Mouse (Mus musculus) spleen, adult 2 months (tissue): ENCODE measurements around the gene Fgfr2.

Source experiments
- CTCF ChIP-seq: fragments of 200-500 bp; IDR thresholded peaks from 2 replicates; pipeline ENCODE4 v1.5.1; 2011; ENCODE audit warnings: mild to moderate bottlenecking, inconsistent platforms; ENCODE audit not compliant: insufficient read depth, insufficient read length, insufficient replicate concordance; ENCODE audit errors: extremely low read depth
- POLR2A ChIP-seq: fragments of 200-500 bp; IDR thresholded peaks from 2 replicates; pipeline ENCODE4 v1.6.1; 2011; ENCODE audit warnings: low read depth, low read length, inconsistent platforms

DNA sequence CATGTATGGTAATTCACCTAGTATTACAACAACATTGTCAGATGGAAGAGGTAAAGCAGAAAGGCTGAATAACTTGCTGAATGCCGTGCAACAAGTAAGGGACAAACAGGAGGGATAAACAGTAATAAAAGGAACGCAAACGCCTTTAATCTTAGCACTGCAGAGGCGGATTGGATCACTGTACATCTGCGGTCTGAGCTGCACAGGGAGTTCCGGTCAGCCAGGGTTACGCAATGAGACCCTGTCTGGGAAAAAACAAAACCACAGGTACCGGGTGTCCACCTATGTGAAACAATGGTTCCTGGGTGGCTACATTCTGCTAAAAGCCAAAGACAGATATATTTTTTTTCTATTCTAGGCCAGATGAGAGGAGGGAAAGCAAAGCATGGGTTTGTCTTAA lies 2599.7 kb downstream of the Fgfr2 start:
- TF ChIP-seq CTCF (no peak), POLR2A (no peak)
